ENCODE assay signal across 15 mouse cellular contexts in genomic region chr9:58701751-58702150, GRCm38 (mm10). TPM values are rescaled to one million over a fixed set of nuclear protein-coding genes. Genes with fewer than 3 reads are reported as not detected.
"Had no signal": no experiment of that assay in that cellular context is flagged by ENCODE, and none has a peak within 500 bp of the region (broad histone marks: within the 10 kb centered on the region; RNA-seq: fewer than 3 reads in every experiment).

No protein-coding gene starts in this region.

- H3K27me3 ChIP-seq: midbrain, embryonic 15.5 days; neural tube, embryonic 12.5 days had no signal

- H3K4me1 ChIP-seq: midbrain, embryonic 15.5 days; neural tube, embryonic 12.5 days had no signal

- H3K9me3 ChIP-seq: limb, embryonic 10.5 days; megakaryocyte, embryonic 14.5 days; midbrain, embryonic 15.5 days; neural tube, embryonic 12.5 days had no signal

- H3K36me3 ChIP-seq: limb, embryonic 10.5 days; midbrain, embryonic 15.5 days; neural tube, embryonic 12.5 days had no signal

- H3K4me3 ChIP-seq: left cerebral cortex, adult 2 months; limb, embryonic 10.5 days; megakaryocyte, embryonic 14.5 days; midbrain, embryonic 15.5 days; neural tube, embryonic 12.5 days had no signal

- H3K9ac ChIP-seq: lung, embryonic 14.5 days; midbrain, embryonic 15.5 days; neural tube, embryonic 12.5 days had no signal

- H3K27ac ChIP-seq: left cerebral cortex, adult 2 months; limb, embryonic 10.5 days; macrophage; midbrain, embryonic 15.5 days; neural tube, embryonic 12.5 days had no signal

- DNase-seq: kidney, postnatal 25 days; lung, embryonic 14.5 days; lung, postnatal 10 days; retina, postnatal 1 day; right cerebral cortex, postnatal 4 days; spleen, adult 18-20 months; thymus, adult 18-20 months; thymus, postnatal 14 days had no signal

RNA-seq across cellular contexts. Expression of gene Rec114, which starts 42.0 kb away (rescaled TPM):
- total RNA-seq: left cerebral cortex, postnatal 14 days had no signal
- polyA plus RNA-seq: macrophage had no signal
